Mouse (Mus musculus): ENCODE measurements around the gene Olfr1229.

Olfr1229 gene

GRCm38 (mm10) chr2:89287914-89288313 is at the start of gene Olfr1229:
TSS of gene Olfr1229 (minus strand) at chr2:89288014.
- in situ Hi-C loops (cut with MboI, MseI) = no loop called here

- in situ Hi-C loops (cut with MboI, MseI) = no loop called here
Observed at GRCm38 (mm10) chr2:89329575-89329974, 41.8 kb upstream of the Olfr1229 start, which contains the start of gene Olfr1232. TSS of gene Olfr1232 (minus strand) at chr2:89329675.

- in situ Hi-C loops (cut with MboI, MseI) = no loop called here
Observed at GRCm38 (mm10) chr2:89306974-89307373, 19.2 kb upstream of the Olfr1229 start, which contains the start of gene Olfr1231. TSS of gene Olfr1231 (minus strand) at chr2:89307074.

- in situ Hi-C loops (cut with MboI, MseI) = no loop called here
Observed at GRCm38 (mm10) chr2:89297168-89297567, 9.4 kb upstream of the Olfr1229 start, which contains the start of gene Olfr1230. TSS of gene Olfr1230 (minus strand) at chr2:89297268.

- in situ Hi-C loops (cut with MboI, MseI) = loop anchor here (10.0 kb wide), 1 partner anchor 361 kb away; the partner anchor contains the start of genes Olfr1247 and Olfr1248
Observed at GRCm38 (mm10) chr2:89253962-89254361, 33.9 kb downstream of the Olfr1229 start, which contains the start of gene Olfr1228. TSS of gene Olfr1228 (minus strand) at chr2:89254062.
